Mouse (Mus musculus): ENCODE measurements around the gene Zfp37. TPM values are rescaled to one million over a fixed set of nuclear protein-coding genes. Genes with fewer than 3 reads are reported as not detected.
"Not testable (repeated sequence)": the region's sequence is repeated elsewhere in the genome, so short reads cannot be mapped to it uniquely, and the experiment has no call there.

Zfp37 gene
- total RNA-seq, 2 experiments from 2014 or later, result 0.72 to 1.2 TPM

- DNase-seq, result no peak
Observed at GRCm38 (mm10) chr4:62213490-62213889, 17.4 kb downstream of the Zfp37 start.

GRCm38 (mm10) chr4:62210035-62210434, 20.8 kb downstream of the Zfp37 start:
- intact Hi-C loops (cut with DNase I), result no loop called here
- no peak for DNase-seq

More at GRCm38 (mm10) chr4:62213490-62213889, 17.4 kb downstream of the Zfp37 start:
- intact Hi-C loops (cut with DNase I), result no loop called here

- DNase-seq, result no peak
- intact Hi-C loops (cut with DNase I), result no loop called here
Observed at GRCm38 (mm10) chr4:62208696-62209380, 22.0 kb downstream of the Zfp37 start.

- peak; percentile 80 to 84 for DNase-seq
- intact Hi-C loops (cut with DNase I), result no loop called here
Observed at GRCm38 (mm10) chr4:62207851-62208695, 22.8 kb downstream of the Zfp37 start.

DNA sequence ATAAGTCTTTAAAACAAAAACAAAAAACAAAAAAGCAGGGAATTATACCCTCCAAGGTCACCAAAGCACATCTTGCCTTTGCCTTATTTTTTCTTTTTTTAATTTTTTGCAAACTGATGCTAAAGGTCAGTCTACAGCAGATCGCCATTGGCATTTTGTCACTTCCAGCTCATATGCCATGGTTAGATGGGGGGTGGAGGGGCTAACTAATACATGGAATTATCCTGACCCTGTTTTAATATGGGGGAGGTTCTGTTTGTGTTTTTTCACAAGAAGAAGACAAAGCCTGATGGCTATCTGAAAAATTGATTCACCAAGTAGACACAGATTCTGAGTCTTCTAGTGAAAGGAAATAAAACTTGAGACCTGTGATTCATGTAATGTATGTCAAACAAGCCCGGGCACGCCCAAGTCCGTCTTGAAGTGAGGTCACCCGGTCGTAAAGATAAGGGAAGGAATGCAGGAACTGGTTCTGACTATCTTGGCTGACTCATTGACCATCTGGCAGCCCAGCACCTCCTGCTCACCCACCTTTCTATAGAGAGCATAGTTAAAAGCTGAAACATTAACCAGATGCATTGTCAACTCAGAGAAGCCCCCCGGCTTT, 30.8 kb downstream of the Zfp37 start:
- DNase-seq, result no peak
- intact Hi-C loops (cut with DNase I), result no loop called here

DNA sequence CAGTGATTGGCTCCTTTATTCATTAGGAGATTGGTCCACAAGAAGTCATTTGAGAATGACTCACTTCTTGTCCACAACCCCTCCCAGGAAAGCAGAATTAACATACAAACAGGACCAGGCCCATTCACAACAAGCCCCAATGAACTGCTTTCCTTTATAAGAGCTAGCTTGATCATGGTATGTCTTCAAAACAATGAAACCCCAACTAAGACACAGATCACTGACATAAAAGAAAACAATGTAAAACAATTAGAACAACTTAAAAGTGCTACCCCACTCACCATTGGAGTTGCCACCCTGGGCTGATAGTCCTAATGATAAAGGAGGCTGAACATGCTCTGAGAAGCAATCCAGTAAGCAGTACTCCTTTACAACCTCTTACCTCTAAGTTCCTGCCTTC, 42.1 kb downstream of the Zfp37 start:
- DNase-seq, result no peak
- intact Hi-C loops (cut with DNase I), result no loop called here

DNA sequence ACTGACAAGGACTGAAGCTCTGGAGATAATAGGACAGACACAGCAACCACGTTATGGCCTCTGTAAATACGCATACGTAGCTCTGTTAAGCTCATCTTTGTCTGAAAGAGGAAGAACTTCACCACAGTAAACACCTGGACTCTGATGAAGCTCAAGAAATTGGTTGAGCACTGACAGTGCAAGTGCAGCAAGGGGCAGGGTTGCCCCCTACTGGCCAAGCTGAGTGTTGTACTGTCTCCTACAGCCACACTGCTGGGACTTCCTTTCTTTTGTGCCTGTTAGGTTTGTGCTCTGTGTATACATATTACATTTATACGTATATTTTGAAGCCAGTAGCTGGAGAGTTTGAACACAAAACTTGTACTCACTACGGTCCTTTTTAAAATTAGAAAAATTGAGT, 53.6 kb downstream of the Zfp37 start:
- intact Hi-C loops (cut with DNase I), result no loop called here
- no peak for DNase-seq

DNA sequence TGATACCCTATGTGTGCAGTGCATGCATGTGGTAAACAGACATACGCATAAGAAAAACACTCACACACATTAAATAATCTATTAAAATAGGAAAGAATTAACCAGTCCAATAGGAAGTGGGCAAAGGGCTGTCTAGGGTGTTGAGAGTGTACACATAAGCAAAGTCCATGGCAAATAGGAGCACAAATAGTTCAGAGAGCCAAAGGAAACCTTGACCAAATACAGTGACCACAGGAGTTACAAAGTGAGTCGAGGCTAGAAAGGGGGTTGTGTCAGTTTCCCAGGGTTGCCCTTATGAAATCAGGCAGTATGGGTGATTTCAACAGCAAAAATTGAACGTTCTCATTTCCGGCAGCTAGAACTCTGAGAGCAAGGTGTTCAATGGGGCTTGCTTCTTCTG, 56.4 kb downstream of the Zfp37 start:
- DNase-seq, result no peak
- intact Hi-C loops (cut with DNase I), result no loop called here

DNA sequence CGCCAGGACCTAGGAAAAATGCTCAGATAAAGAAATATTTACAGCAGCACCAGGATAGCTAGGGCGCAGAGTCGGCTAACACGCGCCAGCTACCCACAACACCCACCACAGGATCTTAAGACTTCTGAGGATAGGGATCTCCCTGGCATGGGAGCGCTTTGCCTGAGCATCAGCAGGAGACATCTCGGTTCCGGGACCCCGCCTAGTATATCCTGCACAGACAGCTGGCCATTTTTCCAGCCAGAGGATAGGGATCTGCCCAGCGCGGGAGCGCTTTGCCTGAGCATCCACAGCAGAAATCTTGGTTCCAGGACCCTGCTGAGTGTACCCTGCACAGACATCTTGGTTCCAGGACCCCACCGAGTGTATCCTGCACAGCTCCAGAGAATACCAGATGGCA, 63.2 kb downstream of the Zfp37 start:
- intact Hi-C loops (cut with DNase I); DNase-seq: not testable (repeated sequence)

GRCm38 (mm10) chr4:62158401-62158800, 72.4 kb downstream of the Zfp37 start:
- DNase-seq, result no peak
- intact Hi-C loops (cut with DNase I), result no loop called here

GRCm38 (mm10) chr4:62150811-62151210, 80.0 kb downstream of the Zfp37 start, which contains the start of gene Mup21:
Gene Mup21, minus strand, starts transcription at chr4:62150863.
- no peak for DNase-seq
- intact Hi-C loops (cut with DNase I), result no loop called here

Other genes with a start within 250 kb of the Zfp37 start
- gene Mup20, start 176.9 kb downstream of the Zfp37 start, total RNA-seq (2021), result not detected
- gene Mup3, start 143.7 kb downstream of the Zfp37 start, total RNA-seq (2021), result 1 to 10 TPM in 1 of 2 experiments, not detected in 1; 1.1 TPM
- not detected for gene Mup21, start 80.2 kb downstream of the Zfp37 start, total RNA-seq (2021)
- gene Slc31a2, start 31.5 kb upstream of the Zfp37 start, total RNA-seq (2021), result 1 to 10 TPM; 4.1 to 4.4 TPM
- 10 to 100 TPM; 11.4 to 11.6 TPM for gene Fkbp15, start 129.5 kb upstream of the Zfp37 start, total RNA-seq (2021)
- 10 to 100 TPM; 10.2 to 10.3 TPM for gene Slc31a1, start 129.7 kb upstream of the Zfp37 start, total RNA-seq (2021)
- gene Cdc26, start 177.6 kb upstream of the Zfp37 start, total RNA-seq (2021), result 10 to 100 TPM; 40.2 to 45.3 TPM
- gene Prpf4, start 177.8 kb upstream of the Zfp37 start, total RNA-seq (2021), result 10 to 100 TPM; 13.3 to 16.1 TPM
- gene Rnf183, start 204.2 kb upstream of the Zfp37 start, total RNA-seq (2021), result not detected
- under 1 TPM in 1 of 2 experiments, not detected in 1; 0.22 TPM for gene Wdr31, start 239.8 kb upstream of the Zfp37 start, total RNA-seq (2021)
- under 1 TPM in 1 of 2 experiments, not detected in 1; 0.10 TPM for gene Bspry, start 249.0 kb upstream of the Zfp37 start, total RNA-seq (2021)

Measured in gastrocnemius, postnatal 36 days (tissue).